Mouse (Mus musculus): ENCODE measurements around the gene Mfap1a. TPM values are rescaled to one million over a fixed set of nuclear protein-coding genes. Genes with fewer than 3 reads are reported as not detected.
"Not testable (repeated sequence)": the region's sequence is repeated elsewhere in the genome, so short reads cannot be mapped to it uniquely, and the experiment has no call there.

Mfap1a gene
- total and polyA plus RNA-seq, 3 experiments: 13.5 to 27.3 (median 14.0) TPM

DNA sequence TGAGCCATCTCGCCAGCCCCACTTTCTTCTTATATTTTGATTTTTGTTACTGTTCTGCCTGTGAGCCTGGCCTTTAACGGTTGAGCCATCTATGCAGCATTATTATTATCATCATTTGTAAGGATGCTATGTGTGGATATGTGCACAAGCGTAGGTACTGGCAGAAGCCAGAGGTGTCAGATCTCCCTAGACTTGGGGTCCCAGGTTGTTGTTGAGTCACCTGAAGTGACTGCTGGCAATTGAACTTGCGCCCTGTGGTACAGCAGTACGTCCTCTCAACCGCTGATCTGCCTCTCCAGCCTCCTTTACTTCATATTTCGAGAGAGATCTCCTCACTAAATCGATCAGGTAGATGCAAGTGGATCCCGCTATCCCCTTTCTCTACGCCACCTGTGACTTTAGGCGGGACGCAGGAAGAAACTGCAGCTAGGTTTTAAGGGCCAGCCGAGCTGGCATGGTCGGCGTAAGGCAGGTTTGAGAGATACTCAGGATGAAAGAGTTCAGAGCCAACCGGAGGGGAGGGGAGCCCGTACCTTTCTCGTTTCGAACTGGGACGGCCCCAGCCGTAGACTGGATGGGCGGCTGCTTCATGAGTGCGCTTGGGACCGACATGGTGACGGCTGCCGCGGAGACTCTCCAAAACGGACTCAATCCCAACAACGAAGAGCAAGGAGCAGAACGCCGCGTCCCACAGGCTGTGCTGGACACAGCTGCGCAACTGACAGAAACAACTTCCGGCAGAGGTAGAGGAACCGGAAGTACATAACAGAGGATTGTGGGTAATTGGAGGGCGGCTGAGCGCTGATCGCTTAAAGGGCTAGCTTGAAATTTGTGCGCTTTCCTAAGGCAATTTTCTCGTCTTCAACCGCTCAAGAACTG, 32.9 kb downstream of the Mfap1a start, which contains the start of gene Mfap1b:
TSS of gene Mfap1b (minus strand) at position 767 of the 879 bp plus-strand sequence.
- H3K79me2 ChIP-seq (replicated peaks; ENCODE audit: control insufficient read depth, extremely low read depth, insufficient read depth, poor library complexity, severe bottlenecking); H3K9me3 ChIP-seq (replicated peaks; ENCODE audit: low read length); in situ Hi-C loops (cut with MboI; ENCODE audit: low pct_ligation_motif_present, low pct_unique_long_range_greater_than_20kb, low sequenced_read_pairs); H3K27me3 ChIP-seq (replicated peaks); H3K4me1 ChIP-seq (ENCODE audit: control insufficient read depth in 1 of 2, insufficient read depth in 2 of 2); dilution Hi-C loops (cut with MboI; ENCODE audit: extremely low pct_ligation_motif_present, extremely low pct_unique_long_range_greater_than_20kb, low sequenced_read_pairs); H3K27ac ChIP-seq (ENCODE audit: insufficient read depth, low read depth): not testable (repeated sequence)
- peak; percentile 91 for DNase-seq (ENCODE audit: extremely low read depth)
- peak within 1 kb of the TSS; percentile 88 for H3K9ac ChIP-seq (ENCODE audit: insufficient read depth, low read depth)
- peak within 1 kb of the TSS; percentile 55 for H3K4me2 ChIP-seq (ENCODE audit: insufficient read depth, low read depth, poor library complexity, severe bottlenecking)
- peaks cover 12% of the 10 kb centered on the region in 2 experiments for H3K36me3 ChIP-seq (replicated peaks in 1 of 2; ENCODE audit: control insufficient read depth in 1 of 2, insufficient read depth in 1 of 2, low read length in 1 of 2)
- TF ChIP-seq MXI1 (IDR thresholded peaks at IDR 0.05; ENCODE audit: low read depth, low read length) (peak; percentile 62), ELF1 (IDR thresholded peaks at IDR 0.05; ENCODE audit: low read depth, low read length) (peak; percentile 91), POLR2A (IDR thresholded peaks at IDR 0.05; ENCODE audit: low read depth, low read length) (peak; percentile 88), TCF12 (IDR thresholded peaks at IDR 0.05; ENCODE audit: low read depth, low read length) (peak; percentile 73), TBP (conservative IDR thresholded peaks at IDR 0.05; ENCODE audit: low read depth, low read length) (peak; percentile 90), ZMIZ1 (IDR thresholded peaks at IDR 0.05; ENCODE audit: low read depth, low read length) (0 out of 2 replicates have a peak, but pooled peaks have one; percentile 39), KAT2A (IDR thresholded peaks at IDR 0.05; ENCODE audit: insufficient replicate concordance, low read length) (peak; percentile 82; the same call in 1 of the 2 replicates), NELFE (IDR thresholded peaks at IDR 0.05; ENCODE audit: low read depth, low read length) (peak; percentile 93), NRF1 (IDR thresholded peaks at IDR 0.05; ENCODE audit: low read depth, low read length) (peak; percentile 73), HCFC1 (IDR thresholded peaks at IDR 0.05; ENCODE audit: low read depth, low read length) (peak; percentile 89), SIN3A (IDR thresholded peaks at IDR 0.05; ENCODE audit: low read length) (peak; percentile 98)
- H3K4me3 ChIP-seq (replicated peaks in 1 of 3; ENCODE audit: low read depth in 2 of 3, low read length in 2 of 3, poor library complexity in 1 of 3): peak within 1 kb of the TSS; percentile 57 to 88 (median 58)

- H3K4me1 ChIP-seq (ENCODE audit: control insufficient read depth in 1 of 2, insufficient read depth in 2 of 2); in situ Hi-C loops (cut with MboI; ENCODE audit: low pct_ligation_motif_present, low pct_unique_long_range_greater_than_20kb, low sequenced_read_pairs); H3K79me2 ChIP-seq (replicated peaks; ENCODE audit: control insufficient read depth, extremely low read depth, insufficient read depth, poor library complexity, severe bottlenecking); H3K4me3 ChIP-seq (replicated peaks in 1 of 3; ENCODE audit: low read depth in 2 of 3, low read length in 2 of 3, poor library complexity in 1 of 3); dilution Hi-C loops (cut with MboI; ENCODE audit: extremely low pct_ligation_motif_present, extremely low pct_unique_long_range_greater_than_20kb, low sequenced_read_pairs); H3K9ac ChIP-seq (ENCODE audit: insufficient read depth, low read depth); H3K4me2 ChIP-seq (ENCODE audit: insufficient read depth, low read depth, poor library complexity, severe bottlenecking); H3K27me3 ChIP-seq (replicated peaks); H3K9me3 ChIP-seq (replicated peaks; ENCODE audit: low read length); H3K27ac ChIP-seq (ENCODE audit: insufficient read depth, low read depth); DNase-seq (ENCODE audit: extremely low read depth): not testable (repeated sequence)
- peaks cover 12% of the 10 kb centered on the region in 2 experiments for H3K36me3 ChIP-seq (replicated peaks in 1 of 2; ENCODE audit: control insufficient read depth in 1 of 2, insufficient read depth in 1 of 2, low read length in 1 of 2)
Observed at GRCm38 (mm10) chr2:121472783-121473182, 33.7 kb downstream of the Mfap1a start.

- H3K79me2 ChIP-seq (replicated peaks; ENCODE audit: control insufficient read depth, extremely low read depth, insufficient read depth, poor library complexity, severe bottlenecking); H3K27ac ChIP-seq (ENCODE audit: insufficient read depth, low read depth); H3K9ac ChIP-seq (ENCODE audit: insufficient read depth, low read depth); H3K36me3 ChIP-seq (replicated peaks in 1 of 2; ENCODE audit: control insufficient read depth in 1 of 2, insufficient read depth in 1 of 2, low read length in 1 of 2); H3K27me3 ChIP-seq (replicated peaks); DNase-seq (ENCODE audit: extremely low read depth); H3K4me2 ChIP-seq (ENCODE audit: insufficient read depth, low read depth, poor library complexity, severe bottlenecking); H3K4me1 ChIP-seq (ENCODE audit: control insufficient read depth in 1 of 2, insufficient read depth in 2 of 2); dilution Hi-C loops (cut with MboI; ENCODE audit: extremely low pct_ligation_motif_present, extremely low pct_unique_long_range_greater_than_20kb, low sequenced_read_pairs); H3K4me3 ChIP-seq (replicated peaks in 1 of 3; ENCODE audit: low read depth in 2 of 3, low read length in 2 of 3, poor library complexity in 1 of 3); in situ Hi-C loops (cut with MboI; ENCODE audit: low pct_ligation_motif_present, low pct_unique_long_range_greater_than_20kb, low sequenced_read_pairs); H3K9me3 ChIP-seq (replicated peaks; ENCODE audit: low read length): not testable (repeated sequence)
Observed at GRCm38 (mm10) chr2:121468982-121469381, 37.5 kb downstream of the Mfap1a start.

Data from CH12.LX (cell line).